Mouse (Mus musculus) testis, adult 10 weeks (tissue): ENCODE data around the gene Sf1. TPM values are rescaled to one million over a fixed set of nuclear protein-coding genes. Genes with fewer than 3 reads are reported as not detected.

Source experiments
- polyA plus RNA-seq: library from polyadenylated mRNA; stranded (reverse); fragments of 350-450 nt; fragmentation: Illumina TruSeq; extraction: RNeasy Lipid Tissue Mini Kit (QIAGEN cat#74804); gene quantifications from one replicate; pipeline ENCODE4 v1.2.3, GENCODE M21; 2014; ENCODE audit warnings: low read depth, low replicate concordance

The Sf1 gene
- polyA plus RNA-seq = 210 TPM

GRCm38 (mm10) chr19:6363411-6364240 lies at the start of gene Sf1:
TSS of gene Sf1 (plus strand) at chr19:6363690.

GRCm38 (mm10) chr19:6334673-6335457 lies 28.6 kb upstream of the Sf1 start, which contains the start of gene Men1:
TSS of gene Men1 (plus strand) at chr19:6334979.

GRCm38 (mm10) chr19:6340524-6341452 lies 22.7 kb upstream of the Sf1 start, which contains the start of gene Map4k2:
TSS of gene Map4k2 (plus strand) at chr19:6341135.

GRCm38 (mm10) chr19:6384128-6384527 lies 20.6 kb downstream of the Sf1 start, which contains the start of gene Pygm:
TSS of gene Pygm (plus strand) at chr19:6384399.

GRCm38 (mm10) chr19:6399285-6400095 lies 36.0 kb downstream of the Sf1 start, which contains the start of gene Rasgrp2:
TSS of gene Rasgrp2 (plus strand) at chr19:6399340.

GRCm38 (mm10) chr19:6418233-6418879 lies 54.9 kb downstream of the Sf1 start, which contains the start of gene Nrxn2:
TSS of gene Nrxn2 (plus strand) at chr19:6418731.

Other genes starting within 250 kb of the Sf1 start
- 1.2 TPM for gene Sac3d1, start 245.0 kb upstream of the Sf1 start, polyA plus RNA-seq
- 2.1 TPM for gene Snx15, start 235.4 kb upstream of the Sf1 start, polyA plus RNA-seq
- not detected for gene Batf2, start 222.7 kb upstream of the Sf1 start, polyA plus RNA-seq
- 2.2 TPM for gene Arl2, start 222.1 kb upstream of the Sf1 start, polyA plus RNA-seq
- 7.0 TPM for gene Majin, start 179.3 kb upstream of the Sf1 start, polyA plus RNA-seq
- gene Gpha2, start 137.3 kb upstream of the Sf1 start, polyA plus RNA-seq = not detected
- 0.45 TPM for gene Ppp2r5b, start 127.8 kb upstream of the Sf1 start, polyA plus RNA-seq
- gene Atg2a, start 122.0 kb upstream of the Sf1 start, polyA plus RNA-seq = 0.41 TPM
- 43.3 TPM for gene Ehd1, start 87.0 kb upstream of the Sf1 start, polyA plus RNA-seq
- gene Cdc42bpg, start 57.2 kb upstream of the Sf1 start, polyA plus RNA-seq = 0.49 TPM
- gene Men1, start 28.7 kb upstream of the Sf1 start, polyA plus RNA-seq = 3.6 TPM
- 1.3 TPM for gene Map4k2, start 22.6 kb upstream of the Sf1 start, polyA plus RNA-seq
- 2.9 TPM for gene Pygm, start 20.7 kb downstream of the Sf1 start, polyA plus RNA-seq
- gene Rasgrp2, start 35.6 kb downstream of the Sf1 start, polyA plus RNA-seq = 0.99 TPM
- gene Nrxn2, start 55.0 kb downstream of the Sf1 start, polyA plus RNA-seq = 0.08 TPM
- gene Slc22a12, start 179.3 kb downstream of the Sf1 start, polyA plus RNA-seq = 0.18 TPM